Mouse (Mus musculus) ES-Bruce4 (cell line): ENCODE measurements around the gene Zeb2.

ENCODE experiments used
- CTCF ChIP-seq: IDR thresholded peaks from one replicate; pipeline ENCODE4 v1.8.1; 2011; ENCODE audit warnings: low read depth, low read length
- EP300 ChIP-seq: IDR thresholded peaks from 2 replicates; pipeline ENCODE4 v1.6.1; 2011; ENCODE audit warnings: low read depth, low read length; ENCODE audit not compliant: insufficient read depth
- POLR2A ChIP-seq: IDR thresholded peaks from one replicate; pipeline ENCODE4 v1.8.1; 2011; ENCODE audit warnings: low read length; ENCODE audit not compliant: insufficient read depth

DNA sequence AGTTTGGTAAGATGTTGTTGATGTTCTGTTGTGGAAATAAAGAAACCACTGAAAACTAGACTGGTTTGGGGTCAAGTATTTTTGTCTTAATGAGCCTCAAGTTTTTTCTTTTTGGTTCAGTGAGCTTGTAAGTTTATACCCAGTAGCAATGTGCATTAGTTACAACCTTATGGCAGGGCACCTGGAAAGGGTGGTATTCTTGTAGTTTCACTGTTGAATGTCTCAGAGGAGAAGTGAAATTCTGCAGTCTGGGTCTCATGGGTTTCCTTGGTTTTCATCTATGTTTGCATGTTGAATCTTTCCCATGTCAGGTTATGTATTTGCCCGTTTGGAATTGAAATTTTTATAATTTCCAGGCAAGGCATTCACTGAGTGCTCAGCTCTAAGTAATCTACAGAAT lies 36.1 kb upstream of the Zeb2 start:
- no peak for TF ChIP-seq POLR2A
- no peak for TF ChIP-seq CTCF
- TF ChIP-seq EP300, result no peak
